ENCODE assay signal across 8 mouse cellular contexts in the genomic region with DNA sequence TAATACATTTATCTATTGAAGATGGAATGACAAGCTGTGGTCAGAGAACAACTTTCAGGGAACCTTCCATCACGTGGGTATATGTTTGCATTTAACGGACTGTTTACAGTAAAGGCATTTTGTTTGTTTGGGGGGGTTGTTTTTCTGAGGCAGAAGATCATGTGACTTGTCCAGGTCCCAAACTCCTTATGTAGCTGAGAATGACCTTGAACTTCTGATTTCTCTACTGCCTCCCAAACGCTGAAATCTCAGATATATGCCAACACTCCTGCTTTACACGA. TPM values are rescaled to one million over a fixed set of nuclear protein-coding genes. Genes with fewer than 3 reads are reported as not detected.
DNase-seq lines count a peak whose midpoint lies in the region; ATAC-seq and TF ChIP-seq lines count a peak whose summit lies in the region.

No protein-coding gene starts in this region.

- DNase-seq in lung, postnatal 0 days (ENCODE audit: low spot score) = no peak
- no peak for DNase-seq in lung, postnatal 25 days (ENCODE audit: low spot score)
- DNase-seq in limb, embryonic 10.5 days (ENCODE audit: low spot score) = no peak
- no peak for DNase-seq in cerebellum, adult 8-10 months
- DNase-seq in layer of hippocampus, adult 9-11 months = no peak
- no peak for DNase-seq in urinary bladder, adult 2 months (ENCODE audit: low spot score)

- no peak overlapping the region for H3K4me3 ChIP-seq in lung, postnatal 0 days (ENCODE audit: low read depth, low read length)
- H3K4me3 ChIP-seq in embryonic facial prominence, embryonic 15.5 days (replicated peaks) = peak overlapping the region; percentile 79
- peak overlapping the region; percentile 84 for H3K4me3 ChIP-seq in limb, embryonic 10.5 days
- H3K4me3 ChIP-seq in neural tube, embryonic 15.5 days (replicated peaks) = peak overlapping the region; percentile 97

- no peak overlapping the region for H3K27ac ChIP-seq in lung, postnatal 0 days (ENCODE audit: low read length)
- no peak overlapping the region for H3K27ac ChIP-seq in embryonic facial prominence, embryonic 15.5 days (replicated peaks)
- no peak overlapping the region; the same call in 1 of the 2 replicates for H3K27ac ChIP-seq in limb, embryonic 10.5 days
- H3K27ac ChIP-seq in neural tube, embryonic 15.5 days (replicated peaks) = no peak overlapping the region

- TF ChIP-seq CTCF in lung, postnatal 0 days (IDR thresholded peaks at IDR 0.05) = no peak

- no peaks in the 10 kb centered on the region for H3K9me3 ChIP-seq in lung, postnatal 0 days (ENCODE audit: low read length)
- no peaks in the 10 kb centered on the region for H3K9me3 ChIP-seq in embryonic facial prominence, embryonic 15.5 days (replicated peaks)
- no peaks in the 10 kb centered on the region for H3K9me3 ChIP-seq in limb, embryonic 10.5 days (replicated peaks)
- H3K9me3 ChIP-seq in neural tube, embryonic 15.5 days (replicated peaks) = no peaks in the 10 kb centered on the region

- H3K27me3 ChIP-seq in lung, postnatal 0 days (replicated peaks; ENCODE audit: insufficient read depth, low read length) = no peaks in the 10 kb centered on the region
- no peaks in the 10 kb centered on the region for H3K27me3 ChIP-seq in embryonic facial prominence, embryonic 15.5 days
- H3K27me3 ChIP-seq in limb, embryonic 10.5 days (ENCODE audit: low read depth, poor library complexity, severe bottlenecking) = no peaks in the 10 kb centered on the region
- H3K27me3 ChIP-seq in neural tube, embryonic 15.5 days (replicated peaks) = no peaks in the 10 kb centered on the region

- no peaks in the 10 kb centered on the region for H3K4me1 ChIP-seq in lung, postnatal 0 days (ENCODE audit: insufficient read depth, low read depth, low read length)
- H3K4me1 ChIP-seq in embryonic facial prominence, embryonic 15.5 days = peaks cover 10% of the 10 kb centered on the region
- peaks cover 12% of the 10 kb centered on the region for H3K4me1 ChIP-seq in limb, embryonic 10.5 days
- peaks cover 18% of the 10 kb centered on the region for H3K4me1 ChIP-seq in neural tube, embryonic 15.5 days

- ATAC-seq in lung, postnatal 0 days = no peak
- ATAC-seq in embryonic facial prominence, embryonic 15.5 days (ENCODE audit: insufficient number of reproducible peaks, low FRiP score, low TSS enrichment, low read depth) = no peak
- ATAC-seq in neural tube, embryonic 15.5 days (ENCODE audit: low FRiP score) = peak; percentile 13; the same call in 1 of the 2 replicates

- no peak for TF ChIP-seq EP300 in lung, postnatal 0 days (IDR thresholded peaks at IDR 0.05)

- H3K4me2 ChIP-seq in lung, postnatal 0 days (replicated peaks; ENCODE audit: low read depth, low read length) = peak overlapping the region; percentile 85; the same call in 1 of the 2 replicates
- H3K4me2 ChIP-seq in embryonic facial prominence, embryonic 15.5 days (replicated peaks) = peak overlapping the region; percentile 51
- H3K4me2 ChIP-seq in neural tube, embryonic 15.5 days = peak overlapping the region; percentile 76

- no peak overlapping the region for H3K9ac ChIP-seq in lung, postnatal 0 days (replicated peaks; ENCODE audit: low read depth)
- no peak overlapping the region for H3K9ac ChIP-seq in embryonic facial prominence, embryonic 15.5 days
- no peak overlapping the region for H3K9ac ChIP-seq in neural tube, embryonic 15.5 days (replicated peaks)

- 21% methylated on average over 4 of the region's 4 CpGs for WGBS in lung, postnatal 0 days
- 22% methylated on average over 4 of the region's 4 CpGs for WGBS in embryonic facial prominence, embryonic 15.5 days
- 32% methylated on average over 4 of the region's 4 CpGs for WGBS in limb, embryonic 10.5 days
- WGBS in neural tube, embryonic 15.5 days = 29% methylated on average over 4 of the region's 4 CpGs

- no peaks in the 10 kb centered on the region for H3K36me3 ChIP-seq in lung, postnatal 0 days (ENCODE audit: insufficient read depth, low read length)
- 0 out of 2 replicates have a peak, but pooled peaks cover 11% of the 10 kb centered on the region for H3K36me3 ChIP-seq in embryonic facial prominence, embryonic 15.5 days
- H3K36me3 ChIP-seq in limb, embryonic 10.5 days = peaks cover 28% of the 10 kb centered on the region
- H3K36me3 ChIP-seq in neural tube, embryonic 15.5 days = no peaks in the 10 kb centered on the region

RNA-seq across cellular contexts. Expression of gene Rfc1, which starts 0.5 kb away (rescaled TPM):
- polyA plus RNA-seq in lung, postnatal 0 days (2015; fragmentation: Nextera tagmentation; extraction: Ambion mirVana) = 34.8 and 37.7 TPM in 2 replicates
- polyA plus RNA-seq in embryonic facial prominence, embryonic 15.5 days (2015; fragmentation: Nextera tagmentation; extraction: Ambion mirVana) = 83.4 and 84.9 TPM in 2 replicates
- polyA plus RNA-seq in limb, embryonic 10.5 days (2016; fragmentation: Nextera tagmentation; extraction: Ambion mirVana) = 90.3 and 103 TPM in 2 replicates
- polyA plus RNA-seq in neural tube, embryonic 15.5 days (2015; fragmentation: Nextera tagmentation; extraction: Ambion mirVana) = 28.9 and 41.9 TPM in 2 replicates
- polyA plus RNA-seq in urinary bladder, adult 2 months (2012; rRNA removed) = 21.7 and 24.1 TPM in 2 replicates

RNA-seq across cellular contexts. Expression of gene Klb, which starts 12.1 kb away (rescaled TPM):
- polyA plus RNA-seq in lung, postnatal 0 days (2015; fragmentation: Nextera tagmentation; extraction: Ambion mirVana) = 0.04 TPM in 1 of 2 replicates, not detected in the other
- polyA plus RNA-seq in embryonic facial prominence, embryonic 15.5 days (2015; fragmentation: Nextera tagmentation; extraction: Ambion mirVana) = not detected in 2 replicates
- polyA plus RNA-seq in limb, embryonic 10.5 days (2016; fragmentation: Nextera tagmentation; extraction: Ambion mirVana) = 0.08 TPM in 1 of 2 replicates, not detected in the other
- polyA plus RNA-seq in neural tube, embryonic 15.5 days (2015; fragmentation: Nextera tagmentation; extraction: Ambion mirVana) = 0.15 TPM in 1 of 2 replicates, not detected in the other
- polyA plus RNA-seq in urinary bladder, adult 2 months (2012; rRNA removed) = 0.25 and 0.40 TPM in 2 replicates

RNA-seq across cellular contexts. Expression of gene Rpl9, which starts 55.2 kb away (rescaled TPM):
- 798 and 851 TPM in 2 replicates for polyA plus RNA-seq in lung, postnatal 0 days (2015; fragmentation: Nextera tagmentation; extraction: Ambion mirVana)
- 1,081 and 1,085 TPM in 2 replicates for polyA plus RNA-seq in embryonic facial prominence, embryonic 15.5 days (2015; fragmentation: Nextera tagmentation; extraction: Ambion mirVana)
- 991 and 1,125 TPM in 2 replicates for polyA plus RNA-seq in limb, embryonic 10.5 days (2016; fragmentation: Nextera tagmentation; extraction: Ambion mirVana)
- 545 and 687 TPM in 2 replicates for polyA plus RNA-seq in neural tube, embryonic 15.5 days (2015; fragmentation: Nextera tagmentation; extraction: Ambion mirVana)
- polyA plus RNA-seq in urinary bladder, adult 2 months (2012; rRNA removed) = 1,417 and 1,614 TPM in 2 replicates

RNA-seq across cellular contexts. Expression of gene Lias, which starts 55.3 kb away (rescaled TPM):
- polyA plus RNA-seq in lung, postnatal 0 days (2015; fragmentation: Nextera tagmentation; extraction: Ambion mirVana) = 38.6 and 42.8 TPM in 2 replicates
- polyA plus RNA-seq in embryonic facial prominence, embryonic 15.5 days (2015; fragmentation: Nextera tagmentation; extraction: Ambion mirVana) = 63.3 and 63.5 TPM in 2 replicates
- polyA plus RNA-seq in limb, embryonic 10.5 days (2016; fragmentation: Nextera tagmentation; extraction: Ambion mirVana) = 71.3 and 75.6 TPM in 2 replicates
- polyA plus RNA-seq in neural tube, embryonic 15.5 days (2015; fragmentation: Nextera tagmentation; extraction: Ambion mirVana) = 61.1 and 63.4 TPM in 2 replicates
- polyA plus RNA-seq in urinary bladder, adult 2 months (2012; rRNA removed) = 38.6 and 41.1 TPM in 2 replicates
